Mouse (Mus musculus): Measurements from ENCODE around the gene Klhl42. TPM values are rescaled to one million over a fixed set of nuclear protein-coding genes. Genes with fewer than 3 reads are reported as not detected.

The Klhl42 gene
- polyA plus RNA-seq, 1 experiment from 2014 or later, result 14.6 TPM

- Histone ChIP-seq H3K4me1 (ENCODE audit: insufficient read depth) (no peaks in the 10 kb centered on the region), H3K9ac (no peak overlapping the region), H3K27ac (ENCODE audit: low read depth) (0 out of 2 replicates have a peak overlapping the region, but pooled peaks have one; percentile 15), H3K36me3 (ENCODE audit: insufficient read depth) (no peaks in the 10 kb centered on the region), H3K4me3 (ENCODE audit: low read depth, low read length) (no peak overlapping the region), H3K27me3 (ENCODE audit: insufficient read depth, low read length) (no peaks in the 10 kb centered on the region), H3K9me3 (ENCODE audit: low read depth, low read length) (no peaks in the 10 kb centered on the region), H3K4me2 (no peak overlapping the region)
- ATAC-seq (ENCODE audit: insufficient read depth) (peak; percentile 11; the same call in 1 of the 2 replicates), DNase-seq (no peak)
- no peak for TF ChIP-seq CTCF (IDR thresholded peaks at IDR 0.05; ENCODE audit: low read depth)
- WGBS, result 50% methylated on average over 10 of the region's 10 CpGs
These were observed 54.6 kb downstream of the Klhl42 start for GRCm38 (mm10) chr6:147145753-147146152.

- DNase-seq (no peak), ATAC-seq (ENCODE audit: insufficient read depth) (no peak)
- Histone ChIP-seq H3K9ac (no peak overlapping the region), H3K4me2 (no peak overlapping the region), H3K27me3 (ENCODE audit: insufficient read depth, low read length) (no peaks in the 10 kb centered on the region), H3K4me3 (ENCODE audit: low read depth, low read length) (no peak overlapping the region), H3K36me3 (ENCODE audit: insufficient read depth) (no peaks in the 10 kb centered on the region), H3K9me3 (ENCODE audit: low read depth, low read length) (no peaks in the 10 kb centered on the region), H3K27ac (ENCODE audit: low read depth) (no peak overlapping the region), H3K4me1 (ENCODE audit: insufficient read depth) (no peaks in the 10 kb centered on the region)
- TF ChIP-seq CTCF (IDR thresholded peaks at IDR 0.05; ENCODE audit: low read depth), result no peak
- 70% methylated on average over 6 of the region's 6 CpGs for WGBS
These were observed 59.9 kb downstream of the Klhl42 start for GRCm38 (mm10) chr6:147151069-147151468.

- H3K4me1 ChIP-seq (ENCODE audit: insufficient read depth), result no peaks in the 10 kb centered on the region
- no peak overlapping the region for H3K27ac ChIP-seq (ENCODE audit: low read depth)
- no peaks in the 10 kb centered on the region for H3K9me3 ChIP-seq (ENCODE audit: low read depth, low read length)
- no peak for DNase-seq
- no peak for TF ChIP-seq CTCF (IDR thresholded peaks at IDR 0.05; ENCODE audit: low read depth)
- H3K4me2 ChIP-seq, result no peak overlapping the region
- no peaks in the 10 kb centered on the region for H3K36me3 ChIP-seq (ENCODE audit: insufficient read depth)
- no peaks in the 10 kb centered on the region for H3K27me3 ChIP-seq (ENCODE audit: insufficient read depth, low read length)
- ATAC-seq (ENCODE audit: insufficient read depth), result no peak
- no peak overlapping the region for H3K4me3 ChIP-seq (ENCODE audit: low read depth, low read length)
- H3K9ac ChIP-seq, result no peak overlapping the region
These were observed 60.7 kb downstream of the Klhl42 start for GRCm38 (mm10) chr6:147151839-147152238.

- no peaks in the 10 kb centered on the region for H3K36me3 ChIP-seq (ENCODE audit: insufficient read depth)
- no peak overlapping the region for H3K9ac ChIP-seq
- no peak overlapping the region for H3K4me3 ChIP-seq (ENCODE audit: low read depth, low read length)
- ATAC-seq (ENCODE audit: insufficient read depth) (no peak), DNase-seq (peak; percentile 8)
- H3K27me3 ChIP-seq (ENCODE audit: insufficient read depth, low read length), result no peaks in the 10 kb centered on the region
- no peak for TF ChIP-seq CTCF (IDR thresholded peaks at IDR 0.05; ENCODE audit: low read depth)
- H3K9me3 ChIP-seq (ENCODE audit: low read depth, low read length), result no peaks in the 10 kb centered on the region
- no peaks in the 10 kb centered on the region for H3K4me1 ChIP-seq (ENCODE audit: insufficient read depth)
- H3K27ac ChIP-seq (ENCODE audit: low read depth), result no peak overlapping the region
- WGBS, result 53% methylated on average over 7 of the region's 7 CpGs
- no peak overlapping the region for H3K4me2 ChIP-seq
These were observed 63.9 kb downstream of the Klhl42 start for GRCm38 (mm10) chr6:147155085-147155484.

GRCm38 (mm10) chr6:147161818-147162584 lies 70.8 kb downstream of the Klhl42 start:
- TF ChIP-seq CTCF (IDR thresholded peaks at IDR 0.05; ENCODE audit: low read depth), result no peak
- Histone ChIP-seq H3K27ac (ENCODE audit: low read depth) (no peak overlapping the region), H3K9me3 (ENCODE audit: low read depth, low read length) (no peaks in the 10 kb centered on the region), H3K4me2 (no peak overlapping the region), H3K27me3 (ENCODE audit: insufficient read depth, low read length) (no peaks in the 10 kb centered on the region), H3K36me3 (ENCODE audit: insufficient read depth) (no peaks in the 10 kb centered on the region), H3K4me1 (ENCODE audit: insufficient read depth) (no peaks in the 10 kb centered on the region), H3K4me3 (ENCODE audit: low read depth, low read length) (no peak overlapping the region), H3K9ac (no peak overlapping the region)
- peak; percentile 70 for ATAC-seq (ENCODE audit: insufficient read depth)
- peak; percentile 28 for DNase-seq
- WGBS, result 15% methylated on average over 5 of the region's 5 CpGs

Other genes starting within 250 kb of the Klhl42 start
- not detected in 2 replicates for gene Smco2, start 241.3 kb upstream of the Klhl42 start, polyA plus RNA-seq (2014; fragmentation: Nextera tagmentation; extraction: Ambion mirVana)
- 52.5 and 56.8 TPM in 2 replicates for gene Ppfibp1, start 202.9 kb upstream of the Klhl42 start, polyA plus RNA-seq (2014; fragmentation: Nextera tagmentation; extraction: Ambion mirVana)
- 0.21 and 0.39 TPM in 2 replicates for gene 1700034J05Rik, start 137.0 kb upstream of the Klhl42 start, polyA plus RNA-seq (2014; fragmentation: Nextera tagmentation; extraction: Ambion mirVana)
- gene Rep15, start 58.8 kb upstream of the Klhl42 start, polyA plus RNA-seq (2014; fragmentation: Nextera tagmentation; extraction: Ambion mirVana), result 1.1 TPM in 2 replicates
- gene Mrps35, start 48.6 kb upstream of the Klhl42 start, polyA plus RNA-seq (2014; fragmentation: Nextera tagmentation; extraction: Ambion mirVana), result 106 and 121 TPM in 2 replicates
- gene Mansc4, start 4.3 kb upstream of the Klhl42 start, polyA plus RNA-seq (2014; fragmentation: Nextera tagmentation; extraction: Ambion mirVana), result 7.3 and 7.5 TPM in 2 replicates
- gene Pthlh, start 172.8 kb downstream of the Klhl42 start, polyA plus RNA-seq (2014; fragmentation: Nextera tagmentation; extraction: Ambion mirVana), result 12.3 and 13.1 TPM in 2 replicates

All from lung, embryonic 14.5 days (tissue).